Mouse (Mus musculus) G1E (cell line): ENCODE measurements around the gene Fgfbp3.

ENCODE experiments used
- CTCF ChIP-seq: IDR thresholded peaks from 2 replicates; pipeline ENCODE4 v1.5.1; 2012; ENCODE audit warnings: low read depth, low read length, inconsistent platforms, mixed read lengths
- GATA1 ChIP-seq: IDR thresholded peaks from 2 replicates; pipeline ENCODE4 v1.6.1; 2012; ENCODE audit warnings: borderline replicate concordance, low read length, inconsistent platforms, mixed read lengths
- GATA2 ChIP-seq: IDR thresholded peaks from 2 replicates; pipeline ENCODE4 v1.6.1; 2012; ENCODE audit warnings: low read depth, low read length, inconsistent platforms, borderline replicate concordance
- POLR2AphosphoS5 ChIP-seq: IDR thresholded peaks from 2 replicates; pipeline ENCODE4 v1.6.1; 2012; ENCODE audit warnings: low read depth, low read length, inconsistent platforms; ENCODE audit not compliant: insufficient replicate concordance
- TAL1 ChIP-seq: conservative IDR thresholded peaks from 2 replicates; pipeline ENCODE4 v1.6.1; 2012; ENCODE audit warnings: low read depth, low read length, inconsistent platforms, mixed read lengths

DNA sequence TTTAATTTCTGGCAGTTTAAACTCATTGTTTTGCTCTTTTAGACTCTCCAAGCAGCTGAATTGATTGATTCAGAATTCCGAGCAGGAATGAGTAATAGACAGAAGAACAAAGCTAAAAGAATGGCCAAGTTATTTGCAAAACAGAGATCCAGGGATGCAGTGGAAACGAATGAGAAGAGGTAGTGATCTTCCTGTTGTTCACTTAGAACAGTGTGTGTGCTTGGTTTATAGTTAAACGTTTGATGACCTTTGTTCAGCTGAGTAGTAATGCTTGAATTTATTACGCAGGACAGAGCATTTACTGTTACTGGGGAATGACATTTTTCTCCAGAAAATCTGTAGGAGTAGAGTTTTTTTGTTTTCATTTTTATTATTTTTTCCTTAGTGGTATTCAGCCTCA, 38.9 kb upstream of the Fgfbp3 start:
- TF ChIP-seq CTCF: no peak
- TF ChIP-seq GATA1: no peak
- TF ChIP-seq TAL1: no peak
- TF ChIP-seq POLR2AphosphoS5: no peak
- no peak for TF ChIP-seq GATA2
